Mouse (Mus musculus) embryonic facial prominence, embryonic 14.5 days (tissue): ENCODE results near the gene Snrnp25. TPM values are rescaled to one million over a fixed set of nuclear protein-coding genes. Genes with fewer than 3 reads are reported as not detected.
A peak's percentile ranks its signal among the peaks of the same experiment; 100 is the strongest.

Experiments used
- ATAC-seq: fragments of 200-750 bp; cut with Nextera tagmentation; 2 replicates; pipeline ENCODE4 v1.8.0; 2017; ENCODE audit warnings: low read depth, moderate number of reproducible peaks, moderate TSS enrichment
- DNase-seq: peaks from one replicate; pipeline ENCODE4 v3.0.0-alpha.2; 2015; ENCODE audit warnings: low spot score
- H3K27ac ChIP-seq: fragments of 300-500 bp; sonication (generic); replicated peaks from 2 replicates; pipeline ENCODE4 v1.5.1; 2014; ENCODE audit warnings: low read depth, mild to moderate bottlenecking, low read length, moderate library complexity
- H3K27me3 ChIP-seq: fragments of 300-500 bp; sonication (generic); replicated peaks from 2 replicates; pipeline ENCODE4 v1.6.1; 2014; ENCODE audit warnings: low read length; ENCODE audit not compliant: control insufficient read depth, insufficient read depth
- H3K36me3 ChIP-seq: fragments of 300-500 bp; sonication (generic); 2 replicates; pipeline ENCODE4 v1.6.1; 2014; ENCODE audit warnings: low read length, mixed read lengths; ENCODE audit not compliant: control insufficient read depth, insufficient read depth
- H3K4me1 ChIP-seq: fragments of 300-500 bp; sonication (generic); 2 replicates; pipeline ENCODE4 v1.6.1; 2014; ENCODE audit warnings: antibody characterized with exemption, low read length; ENCODE audit not compliant: control insufficient read depth, insufficient read depth
- H3K4me2 ChIP-seq: fragments of 300-500 bp; sonication (generic); 2 replicates; pipeline ENCODE4 v1.6.1; 2014; ENCODE audit warnings: low read depth, mild to moderate bottlenecking, low read length, moderate library complexity, mixed read lengths
- H3K4me3 ChIP-seq: fragments of 300-500 bp; sonication (generic); 2 replicates; pipeline ENCODE4 v1.5.1; 2014; ENCODE audit warnings: low read depth, mild to moderate bottlenecking, low read length
- H3K9ac ChIP-seq: fragments of 300-500 bp; sonication (generic); 2 replicates; pipeline ENCODE4 v1.6.1; 2014; ENCODE audit warnings: low read depth, mild to moderate bottlenecking, low read length, moderate library complexity, mixed read lengths
- H3K9me3 ChIP-seq: fragments of 300-500 bp; sonication (generic); 2 replicates; pipeline ENCODE4 v1.6.1; 2016; ENCODE audit warnings: low read length; ENCODE audit not compliant: control insufficient read depth
- WGBS: fragments of 180-500 bp; shearing (Covaris S2); extraction: QIAGEN DNeasy Blood & Tissue Kit; methylation state at CpG from one replicate; pipeline ENCODE4 v1.1.7; 2014; 5-methylcytosine and 5-hydroxymethylcytosine counted together
- polyA plus RNA-seq: library from polyadenylated mRNA; unstranded; fragments of >200 nt; fragmentation: Nextera tagmentation; extraction: Ambion mirVana; gene quantifications from 2 replicates; pipeline ENCODE4 v1.2.1, GENCODE M21; 2014

The Snrnp25 gene
- polyA plus RNA-seq, 1 experiment from 2014 or later, result 43.2 TPM

DNA sequence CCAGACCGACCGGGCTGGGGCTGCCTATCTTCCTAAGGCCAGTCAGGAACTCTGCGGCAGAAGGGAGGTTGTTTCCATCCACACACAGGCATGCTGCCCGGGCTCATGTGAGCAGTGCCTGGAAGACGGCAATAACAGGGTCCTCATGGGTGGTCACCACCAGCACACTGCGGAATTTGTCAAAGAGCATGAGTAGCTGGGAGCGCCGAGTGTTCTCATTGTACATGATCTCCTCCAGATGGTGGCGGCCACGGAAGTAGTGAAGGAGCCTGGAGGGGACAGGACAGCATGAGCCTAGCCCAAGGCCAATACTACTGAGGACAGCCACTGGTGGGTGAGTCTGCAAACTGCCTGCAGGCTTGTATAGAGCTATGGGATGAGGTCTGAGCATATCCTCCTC, 27.6 kb downstream of the Snrnp25 start:
- Histone ChIP-seq H3K4me1 (peaks cover 21% of the 10 kb centered on the region), H3K4me3 (no peak overlapping the region), H3K27me3 (no peaks in the 10 kb centered on the region), H3K27ac (no peak overlapping the region; the same call in 1 of the 2 replicates), H3K36me3 (peaks cover 56% of the 10 kb centered on the region), H3K9me3 (no peaks in the 10 kb centered on the region), H3K9ac (no peak overlapping the region), H3K4me2 (no peak overlapping the region)
- ATAC-seq (peak; percentile 41; the same call in 1 of the 2 replicates), DNase-seq (peak; percentile 41)
- 64% methylated on average over 10 of the region's 10 CpGs for WGBS

DNA sequence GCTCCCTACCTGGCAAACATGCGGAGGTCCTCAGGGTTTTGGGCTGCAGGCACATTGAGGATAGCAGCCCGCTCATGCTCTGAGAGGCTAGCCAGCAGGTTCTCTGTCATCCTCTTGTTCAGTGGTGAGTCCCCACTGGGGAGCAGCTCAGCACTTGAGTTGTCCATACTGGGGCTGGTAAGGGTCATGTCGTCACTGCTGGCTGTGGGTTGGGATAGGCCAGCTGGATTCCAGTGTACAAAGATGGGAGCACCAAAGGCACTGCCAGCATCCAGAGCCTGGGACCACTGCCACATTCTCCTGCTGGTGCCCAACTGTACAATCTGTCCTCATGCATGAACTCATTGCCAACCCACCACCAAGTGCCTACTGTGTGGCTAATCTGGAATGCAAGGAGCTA, 28.7 kb downstream of the Snrnp25 start:
- H3K27me3 ChIP-seq, result no peaks in the 10 kb centered on the region
- ATAC-seq (no peak), DNase-seq (no peak)
- H3K4me3 ChIP-seq, result no peak overlapping the region
- H3K4me2 ChIP-seq, result no peak overlapping the region
- H3K27ac ChIP-seq, result no peak overlapping the region
- peaks cover 22% of the 10 kb centered on the region for H3K4me1 ChIP-seq
- peaks cover 58% of the 10 kb centered on the region for H3K36me3 ChIP-seq
- H3K9ac ChIP-seq, result no peak overlapping the region
- no peaks in the 10 kb centered on the region for H3K9me3 ChIP-seq
- 85% methylated on average over 3 of the region's 3 CpGs for WGBS

DNA sequence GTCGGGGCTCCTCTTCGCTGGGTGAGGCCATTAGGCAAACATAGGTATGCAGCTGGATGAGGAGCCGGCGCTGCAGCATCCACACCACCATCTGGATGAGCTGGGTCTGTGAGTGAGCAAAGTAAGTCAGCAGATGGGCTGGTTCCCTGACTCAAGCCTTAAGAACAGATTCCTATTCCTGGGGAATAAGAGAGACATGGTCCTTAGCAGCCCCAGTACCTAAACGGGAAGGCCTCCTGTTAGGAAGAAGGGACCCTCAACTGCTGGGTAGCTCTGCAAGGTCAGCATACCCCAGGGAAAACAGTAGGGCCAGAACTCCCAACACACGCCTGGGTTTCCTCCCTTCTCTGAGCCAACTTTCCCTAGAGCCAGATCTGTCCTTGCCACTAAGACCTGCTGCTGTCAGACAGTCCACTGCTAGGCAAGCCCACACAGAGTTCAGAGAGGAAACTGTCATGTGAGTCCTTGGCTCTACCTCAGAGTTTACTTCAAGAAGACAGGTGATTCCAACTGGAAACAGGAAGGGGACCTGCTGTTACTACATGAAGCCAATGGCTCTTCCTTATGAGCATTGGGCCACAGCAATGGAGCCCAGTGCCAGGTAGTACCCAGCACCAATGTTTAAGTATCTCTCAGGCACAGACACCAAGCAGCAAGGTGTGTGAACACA, 29.7 kb downstream of the Snrnp25 start:
- no peak for DNase-seq
- H3K4me1 ChIP-seq, result peaks cover 22% of the 10 kb centered on the region
- peaks cover 57% of the 10 kb centered on the region for H3K36me3 ChIP-seq
- no peak overlapping the region for H3K4me2 ChIP-seq
- no peak overlapping the region for H3K4me3 ChIP-seq
- H3K9ac ChIP-seq, result no peak overlapping the region
- no peak for ATAC-seq
- H3K27me3 ChIP-seq, result no peaks in the 10 kb centered on the region
- 78% methylated on average over 6 of the region's 6 CpGs for WGBS
- H3K9me3 ChIP-seq, result no peaks in the 10 kb centered on the region
- H3K27ac ChIP-seq, result peak overlapping the region; percentile 52

DNA sequence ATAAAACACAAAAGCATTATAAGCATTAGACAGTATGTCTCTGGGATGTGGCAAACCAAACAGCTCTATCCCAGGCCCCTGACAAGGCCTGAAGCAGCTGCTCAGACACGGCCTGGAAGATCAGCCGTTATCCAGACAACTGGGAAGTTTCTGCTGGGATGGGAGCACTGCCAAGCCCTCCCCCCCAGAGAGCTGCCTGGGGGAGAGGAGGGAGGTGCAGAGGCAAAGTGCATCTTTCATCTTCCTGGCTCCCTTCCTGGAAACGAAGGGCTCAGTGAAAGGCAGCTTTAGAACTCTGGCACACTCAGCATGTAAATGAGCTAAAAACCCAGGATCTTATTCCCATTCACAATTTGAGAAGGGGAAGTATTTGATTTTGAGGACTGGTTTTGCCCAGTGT, 30.4 kb downstream of the Snrnp25 start:
- no peak overlapping the region for H3K4me3 ChIP-seq
- H3K27me3 ChIP-seq, result no peaks in the 10 kb centered on the region
- WGBS, result 19% methylated on average over 3 of the region's 3 CpGs
- peaks cover 22% of the 10 kb centered on the region for H3K4me1 ChIP-seq
- no peak overlapping the region for H3K4me2 ChIP-seq
- ATAC-seq (peak; percentile 80), DNase-seq (peak; percentile 93)
- H3K9me3 ChIP-seq, result no peaks in the 10 kb centered on the region
- peak overlapping the region; percentile 65 for H3K27ac ChIP-seq
- H3K36me3 ChIP-seq, result peaks cover 54% of the 10 kb centered on the region
- H3K9ac ChIP-seq, result no peak overlapping the region

DNA sequence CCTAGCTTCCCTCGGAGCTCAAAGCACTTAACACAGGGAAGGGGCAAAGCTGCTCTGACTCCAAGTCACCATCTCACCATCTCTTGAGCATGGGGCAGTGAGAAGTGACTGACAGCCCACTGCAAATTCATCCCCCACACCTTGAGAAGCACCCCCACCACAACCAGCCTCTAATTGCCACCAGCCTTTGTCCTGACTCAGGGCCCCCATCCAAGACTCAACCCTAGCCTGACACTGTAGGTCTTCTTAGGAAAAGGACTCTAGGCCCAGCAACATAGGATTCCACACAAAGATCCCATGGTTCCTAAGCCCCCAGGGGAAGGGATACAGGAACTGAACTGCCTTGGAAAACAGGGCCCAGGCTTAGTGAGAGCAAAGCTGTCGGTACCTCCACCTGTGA, 30.9 kb downstream of the Snrnp25 start:
- peaks cover 22% of the 10 kb centered on the region for H3K4me1 ChIP-seq
- H3K27ac ChIP-seq, result peak overlapping the region; percentile 65
- H3K9ac ChIP-seq, result no peak overlapping the region
- DNase-seq, result no peak
- ATAC-seq, result no peak
- H3K27me3 ChIP-seq, result no peaks in the 10 kb centered on the region
- no peaks in the 10 kb centered on the region for H3K9me3 ChIP-seq
- H3K4me2 ChIP-seq, result no peak overlapping the region
- 36% methylated on average over 2 of the region's 2 CpGs for WGBS
- no peak overlapping the region for H3K4me3 ChIP-seq
- H3K36me3 ChIP-seq, result peaks cover 54% of the 10 kb centered on the region

DNA sequence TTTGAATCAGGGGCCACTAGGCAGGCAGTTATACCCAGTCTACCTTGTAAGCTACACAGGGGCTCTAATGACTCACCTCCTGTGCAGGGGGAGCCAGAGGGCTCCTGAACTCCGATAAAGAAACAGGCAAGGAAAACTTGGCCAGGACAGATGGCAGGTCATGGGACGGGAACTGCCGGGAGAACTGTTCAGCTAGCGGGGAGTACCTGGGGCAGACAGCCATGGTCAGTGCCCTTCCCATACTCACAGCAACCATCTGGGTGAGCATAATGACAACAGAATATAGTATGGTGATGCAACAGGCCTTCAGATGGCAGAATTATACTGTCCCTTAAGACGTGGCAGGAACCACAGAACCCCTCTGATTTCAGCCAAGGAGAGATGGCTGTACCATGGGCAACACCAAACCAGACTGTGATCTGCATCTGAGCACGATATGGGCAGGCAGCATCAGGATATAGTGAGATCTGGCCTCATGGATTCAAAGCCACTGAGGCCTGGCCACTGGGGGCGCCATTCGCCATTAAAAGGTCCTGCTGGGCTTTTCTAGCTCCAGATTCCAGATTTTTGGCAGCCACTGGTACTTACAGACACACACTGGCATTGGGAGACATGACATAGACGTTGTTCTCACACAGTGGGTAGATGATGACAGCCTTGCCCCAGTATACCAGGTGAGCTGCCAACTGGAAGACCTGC, 31.6 kb downstream of the Snrnp25 start:
- peaks cover 47% of the 10 kb centered on the region for H3K36me3 ChIP-seq
- DNase-seq, result peak; percentile 46
- 61% methylated on average over 9 of the region's 9 CpGs for WGBS

DNA sequence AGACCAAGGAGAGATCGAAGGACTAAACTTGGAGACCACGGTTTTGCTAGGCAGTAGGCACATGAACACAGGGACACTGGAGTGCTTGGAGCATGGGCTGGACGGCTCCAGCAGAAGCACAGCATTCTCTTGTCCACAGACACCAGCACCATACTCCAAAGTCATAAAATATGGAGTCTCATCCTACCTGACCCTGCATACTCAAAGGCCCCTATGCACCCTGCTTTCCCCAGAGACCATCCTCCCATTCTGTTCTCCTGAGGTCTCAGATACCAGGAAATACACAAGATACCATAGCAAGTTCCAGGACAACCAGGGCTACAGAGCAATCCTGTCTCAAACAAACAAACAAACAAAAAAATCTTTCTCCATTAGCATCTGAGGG, 32.2 kb downstream of the Snrnp25 start:
- no peak for ATAC-seq
- no peak for DNase-seq
- Histone ChIP-seq H3K9ac (no peak overlapping the region), H3K4me3 (no peak overlapping the region), H3K27ac (no peak overlapping the region), H3K4me2 (no peak overlapping the region), H3K4me1 (peaks cover 22% of the 10 kb centered on the region), H3K27me3 (no peaks in the 10 kb centered on the region), H3K9me3 (no peaks in the 10 kb centered on the region), H3K36me3 (peaks cover 45% of the 10 kb centered on the region)
- 93% methylated on average over 3 of the region's 3 CpGs for WGBS

More for the DNA sequence above, 31.6 kb downstream of the Snrnp25 start:
- Histone ChIP-seq H3K9ac (no peak overlapping the region), H3K9me3 (no peaks in the 10 kb centered on the region), H3K27ac (no peak overlapping the region), H3K4me1 (peaks cover 22% of the 10 kb centered on the region), H3K4me2 (no peak overlapping the region), H3K4me3 (no peak overlapping the region), H3K27me3 (no peaks in the 10 kb centered on the region)
- ATAC-seq, result no peak

DNA sequence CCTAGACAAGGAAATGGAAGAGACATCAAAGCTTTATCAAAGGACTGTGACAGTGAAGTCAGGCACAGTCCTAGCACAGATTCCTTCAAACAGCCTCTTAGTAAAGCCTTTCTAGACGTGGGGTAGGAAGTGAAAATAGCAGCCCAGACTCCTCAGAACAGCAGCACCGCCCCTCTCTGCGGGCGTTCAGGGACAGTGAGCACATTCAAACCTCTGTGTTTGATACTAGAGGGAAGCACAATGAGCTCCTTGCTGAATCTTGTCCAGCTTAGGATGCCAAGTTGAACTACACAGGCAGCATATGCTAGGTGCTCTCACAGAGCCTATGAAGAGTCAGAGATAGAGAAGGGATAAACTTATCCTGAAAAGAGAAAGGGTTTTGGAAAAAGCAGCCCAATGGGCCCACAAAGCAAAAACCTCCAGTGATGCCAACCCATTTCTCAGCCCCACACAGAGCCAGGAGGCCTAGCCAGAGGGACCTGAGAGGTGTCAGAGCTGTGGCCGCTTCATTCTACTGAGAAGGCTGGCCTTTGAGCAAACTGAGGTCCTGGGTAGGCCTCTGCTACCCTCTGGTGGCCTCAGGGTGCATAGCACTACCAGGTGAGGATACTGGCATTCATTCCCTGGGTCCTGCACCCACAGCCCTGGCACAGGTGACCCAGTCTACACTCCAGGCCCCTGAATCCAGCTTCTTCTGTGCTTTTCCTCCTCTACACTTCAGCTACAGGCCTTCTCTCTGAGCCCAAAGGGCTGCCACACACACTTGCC, 33.1 kb downstream of the Snrnp25 start:
- 86% methylated on average over 4 of the region's 5 CpGs for WGBS
- Histone ChIP-seq H3K4me2 (no peak overlapping the region), H3K4me1 (peaks cover 23% of the 10 kb centered on the region), H3K4me3 (no peak overlapping the region), H3K27ac (no peak overlapping the region), H3K9ac (no peak overlapping the region), H3K36me3 (peaks cover 36% of the 10 kb centered on the region), H3K27me3 (no peaks in the 10 kb centered on the region), H3K9me3 (no peaks in the 10 kb centered on the region)
- DNase-seq, result peak; percentile 61
- ATAC-seq, result no peak
